Mouse (Mus musculus) heart, embryonic 15.5 days (tissue): ENCODE results near the gene AI597479. TPM values are rescaled to one million over a fixed set of nuclear protein-coding genes. Genes with fewer than 3 reads are reported as not detected.
"Not testable (repeated sequence)": the region's sequence is repeated elsewhere in the genome, so short reads cannot be mapped to it uniquely, and the experiment has no call there.

Experiments
- ATAC-seq: fragments of 200-750 bp; cut with Nextera tagmentation; replicated peaks from 2 replicates; pipeline ENCODE4 v1.8.0; 2017; ENCODE audit warnings: low read depth, moderate TSS enrichment; ENCODE audit not compliant: insufficient number of reproducible peaks, insufficient read depth, low FRiP score
- H3K27ac ChIP-seq: fragments of 300-500 bp; sonication (generic); 2 replicates; pipeline ENCODE4 v1.5.1; 2015; ENCODE audit warnings: mild to moderate bottlenecking, inconsistent platforms
- H3K27me3 ChIP-seq: fragments of 300-500 bp; sonication (generic); 2 replicates; pipeline ENCODE4 v1.6.1; 2015; ENCODE audit warnings: inconsistent platforms
- H3K36me3 ChIP-seq: fragments of 300-500 bp; sonication (generic); 2 replicates; pipeline ENCODE4 v1.6.1; 2015; ENCODE audit warnings: mild to moderate bottlenecking, inconsistent platforms
- H3K4me1 ChIP-seq: fragments of 300-500 bp; sonication (generic); replicated peaks from 2 replicates; pipeline ENCODE4 v1.6.1; 2015; ENCODE audit warnings: inconsistent platforms
- H3K4me2 ChIP-seq: fragments of 300-500 bp; sonication (generic); 2 replicates; pipeline ENCODE4 v1.6.1; 2015; ENCODE audit warnings: inconsistent platforms, mild to moderate bottlenecking, moderate library complexity
- H3K4me3 ChIP-seq: fragments of 300-500 bp; sonication (generic); 2 replicates; pipeline ENCODE4 v1.5.1; 2015; ENCODE audit warnings: mild to moderate bottlenecking, inconsistent platforms
- H3K9ac ChIP-seq: fragments of 300-500 bp; sonication (generic); 2 replicates; pipeline ENCODE4 v1.6.1; 2015; ENCODE audit warnings: mild to moderate bottlenecking, inconsistent platforms
- H3K9me3 ChIP-seq: fragments of 300-500 bp; sonication (generic); replicated peaks from 2 replicates; pipeline ENCODE4 v1.6.1; 2016; ENCODE audit warnings: inconsistent platforms
- WGBS: fragments of 180-500 bp; shearing (Covaris S2); methylation state at CpG from one replicate; pipeline ENCODE4 v1.1.7; 2015; ENCODE audit warnings: mixed read lengths; 5-methylcytosine and 5-hydroxymethylcytosine counted together
- polyA plus RNA-seq: library from polyadenylated mRNA; unstranded; fragments of >200 nt; fragmentation: Nextera tagmentation; extraction: Ambion mirVana; gene quantifications from 2 replicates; pipeline ENCODE4 v1.2.1, GENCODE M21; 2015

Gene AI597479
- polyA plus RNA-seq, 1 experiment from 2014 or later, result 20.0 TPM

DNA sequence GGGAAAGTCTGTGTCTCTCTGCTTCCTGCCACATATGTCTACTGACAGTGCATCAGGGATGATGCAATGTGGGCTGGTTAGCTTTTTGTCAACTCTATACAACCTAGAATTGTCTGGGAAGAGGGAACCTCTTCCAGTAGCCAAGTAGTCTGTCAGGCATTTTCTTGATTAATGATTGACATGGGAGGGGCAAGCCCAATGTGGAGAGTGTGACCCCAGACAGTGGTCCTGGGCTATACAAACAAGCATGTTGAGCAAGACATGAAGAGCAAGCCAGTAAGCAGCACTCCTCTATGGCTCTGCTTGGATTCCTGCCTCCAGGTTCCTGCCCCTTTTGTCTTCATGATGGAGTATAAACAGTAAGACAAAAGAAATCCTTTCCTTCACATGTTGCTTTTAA lies 28.7 kb downstream of the AI597479 start:
- Histone ChIP-seq H3K4me2 (no peak overlapping the region), H3K9me3 (no peaks in the 10 kb centered on the region), H3K9ac (no peak overlapping the region), H3K4me3 (no peak overlapping the region), H3K27ac (no peak overlapping the region), H3K4me1 (peaks cover 41% of the 10 kb centered on the region), H3K36me3 (peaks cover 67% of the 10 kb centered on the region), H3K27me3 (no peaks in the 10 kb centered on the region)
- ATAC-seq, result no peak

DNA sequence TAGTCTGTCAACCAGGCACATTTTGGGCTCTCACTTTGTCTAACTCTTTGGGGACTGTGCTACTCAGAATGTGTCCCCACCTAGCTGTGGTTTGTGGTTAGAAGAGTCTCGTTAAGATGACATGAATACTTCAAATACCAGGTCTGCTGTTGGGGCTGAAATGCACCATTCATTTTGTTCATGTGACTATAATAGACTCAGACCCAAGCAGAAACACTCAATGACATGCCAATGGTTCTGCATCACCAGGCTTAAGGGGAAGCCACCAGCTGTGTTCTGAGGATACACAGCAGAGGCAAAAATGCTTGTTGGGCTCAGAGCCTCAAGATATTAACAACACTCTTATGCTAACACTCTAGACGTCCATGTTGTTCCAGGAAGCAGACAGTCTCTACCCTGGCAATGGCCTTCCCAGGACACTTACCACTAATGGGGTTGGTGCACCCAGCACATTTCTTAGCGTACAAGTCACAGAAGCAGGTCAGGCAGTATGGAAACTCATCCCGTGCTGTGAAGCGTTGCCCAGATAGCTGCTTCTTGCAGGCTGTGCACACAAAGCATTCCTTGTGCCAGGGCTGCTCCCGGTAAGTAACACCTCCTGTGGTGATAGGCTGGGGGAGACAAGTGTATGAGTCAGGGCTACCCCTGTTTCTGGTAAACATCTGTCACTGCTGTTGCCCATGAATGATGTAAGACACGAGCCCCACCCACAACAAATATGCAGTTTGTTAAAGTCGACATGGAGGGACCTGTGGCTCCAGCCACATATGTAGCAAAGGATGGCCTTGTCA lies 29.5 kb downstream of the AI597479 start:
- Histone ChIP-seq H3K9me3 (no peaks in the 10 kb centered on the region), H3K4me2 (no peak overlapping the region), H3K27me3 (no peaks in the 10 kb centered on the region), H3K4me1 (peaks cover 43% of the 10 kb centered on the region), H3K27ac (peak overlapping the region; percentile 30), H3K36me3 (peaks cover 59% of the 10 kb centered on the region), H3K9ac (no peak overlapping the region), H3K4me3 (no peak overlapping the region)
- 39% methylated on average over 8 of the region's 8 CpGs for WGBS
- ATAC-seq, result no peak

DNA sequence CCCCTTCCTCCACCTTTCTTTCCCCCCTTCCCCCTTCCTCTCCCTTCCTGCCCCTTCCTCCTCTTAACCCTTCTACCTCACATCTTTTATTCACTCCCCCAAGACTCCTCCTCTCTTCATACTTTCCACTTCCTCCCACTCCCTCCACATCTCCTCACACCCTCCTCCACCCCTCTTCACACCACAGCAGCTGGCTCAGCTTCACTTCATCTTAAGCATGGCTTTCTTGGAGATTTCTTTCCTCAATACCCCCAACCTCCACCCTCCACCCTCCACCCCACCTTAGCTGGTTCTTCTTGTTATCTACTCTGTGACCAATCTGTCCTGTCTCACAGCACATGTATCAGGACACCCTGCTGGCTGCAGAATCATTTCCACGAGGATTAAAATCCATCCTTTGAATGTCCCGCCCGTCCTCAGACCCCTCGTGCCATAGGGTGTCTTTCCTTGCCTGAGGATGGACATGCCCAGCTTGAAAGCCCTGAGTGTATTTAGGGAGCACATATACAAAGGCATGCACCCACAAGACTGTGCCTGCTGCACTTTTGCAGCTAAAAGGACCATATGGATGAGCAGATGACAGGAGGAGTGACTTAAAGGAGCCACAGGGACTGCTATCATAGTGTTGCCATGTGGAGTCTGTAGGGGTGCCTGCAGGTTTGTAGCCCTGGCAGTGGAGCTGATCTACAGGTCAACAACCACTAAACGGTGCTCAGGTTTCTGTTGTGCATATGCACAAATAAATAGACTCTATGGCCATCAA lies 31.9 kb downstream of the AI597479 start:
- Histone ChIP-seq H3K4me2 (no peak overlapping the region), H3K27ac (no peak overlapping the region), H3K36me3 (peaks cover 54% of the 10 kb centered on the region), H3K4me3 (no peak overlapping the region), H3K9me3 (no peaks in the 10 kb centered on the region), H3K4me1 (peaks cover 43% of the 10 kb centered on the region), H3K27me3 (no peaks in the 10 kb centered on the region), H3K9ac (no peak overlapping the region)
- WGBS, result 64% methylated on average over 5 of the region's 5 CpGs
- ATAC-seq, result no peak

DNA sequence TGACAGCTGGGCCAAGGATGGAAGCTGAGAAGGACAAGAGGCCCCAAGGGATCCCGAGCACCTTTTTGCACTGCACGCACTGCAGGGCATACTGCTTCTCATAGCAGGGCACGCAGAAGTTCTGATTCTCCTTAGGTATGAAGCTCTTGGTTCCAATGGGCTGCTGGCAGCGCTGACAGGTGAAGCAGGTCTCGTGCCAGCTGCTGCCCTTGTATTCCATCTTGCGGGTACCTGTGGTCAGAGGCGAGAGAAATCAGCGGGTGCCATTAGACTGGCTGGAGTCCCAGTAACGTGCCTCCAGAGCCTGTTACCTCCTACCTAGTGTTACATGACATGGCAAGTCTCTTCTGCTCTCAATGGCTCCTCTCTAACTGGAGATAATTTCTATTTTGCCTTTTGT lies 33.1 kb downstream of the AI597479 start:
- Histone ChIP-seq H3K9me3 (no peaks in the 10 kb centered on the region), H3K4me3 (no peak overlapping the region), H3K36me3 (peaks cover 60% of the 10 kb centered on the region), H3K4me2 (no peak overlapping the region), H3K27me3 (no peaks in the 10 kb centered on the region), H3K4me1 (peaks cover 46% of the 10 kb centered on the region), H3K27ac (no peak overlapping the region; the same call in 1 of the 2 replicates), H3K9ac (no peak overlapping the region)
- WGBS, result 73% methylated on average over 9 of the region's 9 CpGs
- ATAC-seq, result no peak

DNA sequence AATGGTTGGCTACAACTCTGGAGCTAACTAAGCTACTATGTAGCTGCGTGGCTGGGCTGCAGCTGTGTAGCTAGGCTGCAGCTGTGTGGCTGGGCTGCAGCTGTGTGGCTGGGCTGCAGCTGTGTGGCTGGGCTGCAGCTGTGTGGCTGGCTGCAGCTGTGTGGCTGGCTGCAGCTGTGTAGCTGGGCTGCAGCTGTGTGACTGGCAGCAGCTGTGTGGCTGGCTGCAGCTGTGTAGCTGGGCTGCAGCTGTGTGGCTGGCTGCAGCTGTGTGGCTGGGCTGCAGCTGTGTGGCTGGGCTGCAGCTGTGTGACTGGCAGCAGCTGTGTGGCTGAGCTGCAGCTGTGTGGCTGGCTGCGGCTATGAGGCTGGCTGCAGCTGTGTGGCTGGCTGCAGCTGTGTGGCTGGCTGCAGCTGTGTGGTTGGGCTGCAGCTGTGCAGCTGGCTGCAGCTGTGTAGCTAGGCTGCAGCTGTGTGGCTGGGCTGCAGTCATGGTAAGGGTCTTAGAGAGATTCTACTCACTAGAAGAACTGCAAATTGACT lies 38.0 kb downstream of the AI597479 start:
- not testable (repeated sequence) for H3K4me3 ChIP-seq, H3K4me2 ChIP-seq, H3K27me3 ChIP-seq, H3K9me3 ChIP-seq, ATAC-seq, H3K9ac ChIP-seq, H3K27ac ChIP-seq
- WGBS, result 86% methylated on average over 2 of the region's 2 CpGs
- Histone ChIP-seq H3K4me1 (peaks cover 35% of the 10 kb centered on the region), H3K36me3 (peaks cover 40% of the 10 kb centered on the region)

DNA sequence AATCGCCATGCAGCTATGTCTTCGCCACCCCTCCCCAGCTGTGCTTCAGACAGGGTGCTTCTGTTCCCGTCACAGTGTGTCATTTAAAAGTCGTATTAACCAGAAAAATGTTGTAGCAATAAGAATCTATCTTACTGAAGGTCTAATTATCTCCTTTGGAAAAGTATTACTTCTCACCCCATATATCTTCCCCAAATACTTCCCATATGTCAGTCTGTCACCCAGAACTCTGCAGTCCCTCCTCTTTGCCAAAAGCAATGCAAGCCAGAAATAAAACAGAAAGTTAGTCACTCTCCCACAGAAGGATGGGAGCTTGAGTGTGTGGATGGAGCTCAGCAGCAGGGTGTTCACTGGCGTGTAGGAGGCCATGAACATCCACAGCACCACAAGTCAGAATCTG lies 38.8 kb downstream of the AI597479 start:
- Histone ChIP-seq H3K9ac (no peak overlapping the region), H3K4me1 (peaks cover 38% of the 10 kb centered on the region), H3K27ac (no peak overlapping the region), H3K9me3 (no peaks in the 10 kb centered on the region), H3K27me3 (no peaks in the 10 kb centered on the region), H3K4me2 (no peak overlapping the region), H3K4me3 (no peak overlapping the region), H3K36me3 (peaks cover 39% of the 10 kb centered on the region)
- 79% methylated on average over 5 of the region's 5 CpGs for WGBS
- ATAC-seq, result no peak

DNA sequence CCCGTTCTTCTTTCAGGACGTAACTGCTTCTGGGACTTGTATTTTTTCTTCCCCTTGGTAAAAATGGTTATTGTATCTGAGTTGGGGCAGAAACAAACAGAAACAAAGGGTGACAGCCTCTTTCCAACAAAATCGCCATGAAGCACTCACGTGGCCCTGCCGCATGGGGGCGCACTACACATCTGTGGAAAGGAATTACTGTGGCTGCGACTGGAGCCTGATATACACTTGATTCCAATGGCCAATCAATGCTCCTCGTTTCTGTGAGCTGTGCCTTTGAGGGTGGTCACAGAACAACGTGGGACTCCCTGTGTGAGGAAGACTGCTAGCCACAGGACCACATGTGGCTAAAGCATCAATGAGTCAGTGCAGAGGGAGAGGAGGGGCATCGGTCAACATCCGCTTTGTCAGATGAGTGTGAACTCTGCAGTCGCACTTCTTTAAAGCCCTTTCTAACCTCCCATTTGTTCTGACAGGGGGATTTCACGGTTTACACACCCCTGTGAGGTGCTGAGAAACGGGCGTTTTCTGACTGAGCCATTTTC lies 39.8 kb downstream of the AI597479 start:
- Histone ChIP-seq H3K4me3 (no peak overlapping the region), H3K9me3 (no peaks in the 10 kb centered on the region), H3K4me1 (peaks cover 45% of the 10 kb centered on the region), H3K4me2 (no peak overlapping the region), H3K9ac (no peak overlapping the region), H3K36me3 (peaks cover 41% of the 10 kb centered on the region), H3K27me3 (no peaks in the 10 kb centered on the region), H3K27ac (no peak overlapping the region)
- 69% methylated on average over 15 of the region's 15 CpGs for WGBS
- ATAC-seq, result no peak

DNA sequence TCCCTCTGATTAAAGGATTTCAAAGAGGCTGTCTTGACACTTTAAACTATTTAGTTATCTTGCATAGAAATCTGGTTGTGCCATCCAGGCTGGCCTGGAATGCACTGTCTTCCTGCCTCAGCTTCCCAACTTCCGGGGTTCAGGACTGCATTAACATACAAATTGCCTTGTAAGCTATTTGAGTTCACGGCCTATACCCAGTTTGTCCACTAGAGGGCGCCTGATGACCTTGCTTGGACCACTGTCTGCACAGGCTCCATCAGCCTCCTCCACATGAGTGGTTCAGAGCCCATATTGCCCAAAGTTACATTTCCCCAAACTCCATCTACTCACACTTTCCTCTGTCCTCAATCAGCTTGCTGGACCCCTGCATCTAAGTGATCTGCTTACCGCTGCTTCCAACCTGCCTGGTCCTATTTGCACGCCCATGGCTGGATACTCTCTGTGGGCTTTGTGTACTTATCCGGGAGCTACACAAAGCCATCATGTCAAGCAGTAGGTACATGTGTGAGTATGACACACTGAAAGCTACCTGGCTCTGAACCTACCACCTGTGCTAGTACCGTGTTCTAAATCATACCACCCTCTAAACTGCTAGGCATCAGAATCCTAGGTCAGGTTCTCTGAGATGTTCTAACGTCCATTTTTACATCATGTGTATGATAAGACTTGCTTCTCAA lies 41.2 kb downstream of the AI597479 start:
- Histone ChIP-seq H3K27ac (peak overlapping the region; percentile 61), H3K9me3 (no peaks in the 10 kb centered on the region), H3K27me3 (no peaks in the 10 kb centered on the region), H3K9ac (no peak overlapping the region), H3K4me3 (no peak overlapping the region), H3K4me1 (peaks cover 57% of the 10 kb centered on the region), H3K36me3 (peaks cover 43% of the 10 kb centered on the region), H3K4me2 (no peak overlapping the region)
- ATAC-seq, result peak; percentile 54; the same call in 1 of the 2 replicates
- WGBS, result 43% methylated on average over 8 of the region's 8 CpGs

DNA sequence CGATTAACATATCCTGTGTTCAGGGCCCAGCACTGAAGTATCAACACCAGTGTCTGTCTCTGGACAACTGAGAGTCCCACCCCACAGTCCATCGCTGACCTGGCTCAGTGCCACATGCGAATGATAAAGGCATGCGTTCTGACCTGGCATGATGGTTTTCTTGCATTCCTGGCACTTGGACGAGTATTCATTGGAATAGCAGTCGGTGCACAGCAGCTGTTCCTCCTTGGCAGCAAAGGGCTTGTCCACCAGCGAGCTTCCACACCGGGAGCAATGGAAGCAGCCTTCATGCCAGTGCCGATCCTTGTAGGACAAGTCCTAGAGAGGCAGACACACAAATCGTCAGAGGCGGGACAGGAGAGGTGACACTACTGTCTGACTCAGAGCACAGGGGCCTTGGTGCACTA lies 43.0 kb downstream of the AI597479 start:
- Histone ChIP-seq H3K4me1 (peaks cover 55% of the 10 kb centered on the region), H3K9me3 (no peaks in the 10 kb centered on the region), H3K4me2 (no peak overlapping the region), H3K27ac (peak overlapping the region; percentile 61), H3K4me3 (no peak overlapping the region), H3K36me3 (peaks cover 30% of the 10 kb centered on the region), H3K9ac (no peak overlapping the region), H3K27me3 (no peaks in the 10 kb centered on the region)
- no peak for ATAC-seq
- WGBS, result 35% methylated on average over 11 of the region's 11 CpGs

DNA sequence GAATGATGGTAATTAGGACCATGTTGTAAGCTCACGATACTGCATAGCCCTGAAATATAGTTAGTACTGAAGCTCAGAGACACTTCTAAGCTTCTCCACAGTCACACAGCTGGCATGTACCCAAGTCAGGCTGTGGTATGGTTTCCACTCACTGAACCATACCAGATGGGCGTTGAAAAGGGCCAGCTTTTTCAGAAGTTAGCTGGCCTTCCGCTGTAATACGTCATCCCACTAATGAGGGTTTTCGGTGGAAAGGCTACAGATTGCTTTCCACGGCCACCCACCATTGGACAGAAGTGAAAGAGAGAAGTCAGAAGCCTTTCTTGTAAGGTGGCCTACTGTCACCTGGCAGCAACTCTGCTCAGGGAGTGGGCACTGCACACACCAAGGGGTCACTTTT lies 44.3 kb downstream of the AI597479 start:
- H3K4me3 ChIP-seq, result no peak overlapping the region
- peaks cover 22% of the 10 kb centered on the region for H3K36me3 ChIP-seq
- H3K27ac ChIP-seq, result peak overlapping the region; percentile 61
- H3K9me3 ChIP-seq, result no peaks in the 10 kb centered on the region
- 66% methylated on average over 6 of the region's 6 CpGs for WGBS
- no peak overlapping the region for H3K4me2 ChIP-seq
- H3K27me3 ChIP-seq, result no peaks in the 10 kb centered on the region
- no peak for ATAC-seq
- peaks cover 62% of the 10 kb centered on the region for H3K4me1 ChIP-seq
- H3K9ac ChIP-seq, result no peak overlapping the region

DNA sequence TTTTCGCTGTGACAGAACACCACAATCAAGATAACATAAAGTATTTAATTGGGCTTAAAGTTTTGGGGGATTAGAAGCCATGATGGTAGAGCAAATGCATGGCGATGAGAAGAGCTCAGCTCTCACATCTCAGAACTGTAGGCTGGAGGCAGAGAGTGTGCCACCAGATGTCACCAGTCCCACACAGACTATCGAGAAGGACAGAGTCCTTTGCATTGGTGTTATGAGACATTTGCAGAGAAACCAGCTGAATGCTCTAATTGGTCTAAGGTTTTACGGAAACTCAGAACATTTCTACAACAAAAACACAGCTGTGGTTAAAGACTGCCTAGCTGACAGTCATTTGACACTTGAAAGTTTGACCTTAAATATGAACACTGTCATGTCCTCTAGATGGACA lies 44.8 kb downstream of the AI597479 start:
- Histone ChIP-seq H3K9ac (no peak overlapping the region), H3K9me3 (no peaks in the 10 kb centered on the region), H3K4me2 (no peak overlapping the region), H3K36me3 (peaks cover 22% of the 10 kb centered on the region), H3K4me3 (no peak overlapping the region), H3K27me3 (no peaks in the 10 kb centered on the region), H3K27ac (peak overlapping the region; percentile 61), H3K4me1 (peaks cover 65% of the 10 kb centered on the region)
- WGBS, result 62% methylated on average over 4 of the region's 4 CpGs
- ATAC-seq, result no peak
